Mouse (Mus musculus): Measurements from ENCODE around the gene Frmd5.

DNA sequence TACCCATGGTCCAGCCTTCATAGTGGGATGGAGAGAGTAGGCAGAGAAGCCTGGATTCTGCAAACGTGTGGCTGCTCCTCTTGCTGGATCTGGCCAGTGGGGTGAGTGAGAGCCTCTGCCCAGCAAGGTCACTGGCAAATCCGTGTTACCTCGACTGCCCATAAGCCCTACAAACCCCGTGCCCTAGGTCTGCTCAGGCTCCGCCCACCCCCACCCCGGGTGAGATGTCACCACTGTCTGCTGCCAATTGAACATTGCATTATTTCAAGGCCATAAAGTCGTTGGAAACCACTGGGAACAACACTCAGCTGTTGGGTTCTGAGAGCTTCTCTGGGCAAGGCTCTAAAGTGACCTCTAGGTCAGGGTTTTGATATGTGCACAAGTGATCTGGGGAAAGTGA is 208.6 kb downstream of the Frmd5 start:
- no peak for TF ChIP-seq CTCF (IDR thresholded peaks at IDR 0.05; ENCODE audit: extremely low read depth, insufficient read depth, insufficient read length, insufficient replicate concordance)
- TF ChIP-seq POLR2A (IDR thresholded peaks at IDR 0.05; ENCODE audit: low read depth, low read length) = no peak

All from spleen, adult 2 months (tissue).